ENCODE assay signal across 9 mouse cellular contexts in genomic region chr4:139636373-139636772, GRCm38 (mm10). TPM values are rescaled to one million over a fixed set of nuclear protein-coding genes. Genes with fewer than 3 reads are reported as not detected.
DNase-seq lines count a peak whose midpoint lies in the region; ATAC-seq and TF ChIP-seq lines count a peak whose summit lies in the region.
"Had no signal": no experiment of that assay in that cellular context is flagged by ENCODE, and none has a peak within 500 bp of the region (broad histone marks: within the 10 kb centered on the region; RNA-seq: fewer than 3 reads in every experiment).

No protein-coding gene starts in this region.

- H3K9me3 ChIP-seq in lung, postnatal 0 days (ENCODE audit: low read length), result no peaks in the 10 kb centered on the region
- H3K9me3 ChIP-seq: heart, embryonic 13.5 days; neural tube, embryonic 13.5 days had no signal

- no peaks in the 10 kb centered on the region for H3K27me3 ChIP-seq in lung, postnatal 0 days (replicated peaks; ENCODE audit: insufficient read depth, low read length)
- H3K27me3 ChIP-seq in small intestine, adult 2 months (ENCODE audit: control insufficient read depth, insufficient read depth, low read length), result peaks cover 32% of the 10 kb centered on the region

- peak; percentile 99 for TF ChIP-seq CTCF in lung, postnatal 0 days (IDR thresholded peaks at IDR 0.05)
- TF ChIP-seq CTCF in small intestine, adult 2 months (IDR thresholded peaks at IDR 0.05; ENCODE audit: extremely low read depth, insufficient read length, insufficient replicate concordance, low read depth, low read length), result peak; percentile 99

- H3K4me1 ChIP-seq in lung, postnatal 0 days (ENCODE audit: insufficient read depth, low read depth, low read length), result peaks cover 2% of the 10 kb centered on the region; the same call in 1 of the 2 replicates
- peaks cover 21% of the 10 kb centered on the region for H3K4me1 ChIP-seq in small intestine, adult 2 months (ENCODE audit: control insufficient read depth, insufficient read depth, insufficient read length, low read length)

- 28% methylated on average over 7 of the region's 7 CpGs for WGBS in lung, postnatal 0 days
- 21% methylated on average over 7 of the region's 7 CpGs for WGBS in small intestine, adult 2 months

- 0 out of 2 replicates have a peak, but pooled peaks have one; percentile 16 for ATAC-seq in lung, postnatal 0 days

- H3K4me3 ChIP-seq in lung, postnatal 0 days (ENCODE audit: low read depth, low read length), result no peak overlapping the region
- no peak overlapping the region for H3K4me3 ChIP-seq in small intestine, adult 2 months (ENCODE audit: low read depth, low read length)
- H3K4me3 ChIP-seq: heart, embryonic 13.5 days; neural tube, embryonic 13.5 days had no signal

- H3K27ac ChIP-seq in lung, postnatal 0 days (ENCODE audit: low read length), result no peak overlapping the region
- no peak overlapping the region for H3K27ac ChIP-seq in small intestine, adult 2 months (ENCODE audit: insufficient read depth, low read depth, low read length)
- H3K27ac ChIP-seq: heart, embryonic 13.5 days; neural tube, embryonic 13.5 days had no signal

- no peak for TF ChIP-seq EP300 in lung, postnatal 0 days (IDR thresholded peaks at IDR 0.05)

- peak; percentile 71 for DNase-seq in urinary bladder, postnatal 14 days (ENCODE audit: low spot score)
- no peak for DNase-seq in urinary bladder, postnatal 10 days (ENCODE audit: low spot score)
- peak; percentile 39 for DNase-seq in adrenal gland, adult 8-10 months
- DNase-seq in embryo, embryonic 11.5 days (ENCODE audit: low read depth, low spot score), result peak; percentile 40
- peak; percentile 87 to 88 for DNase-seq in kidney, postnatal 4 days
- peak; percentile 64 for DNase-seq in lung, postnatal 0 days (ENCODE audit: low spot score)

- no peaks in the 10 kb centered on the region; the same call in 1 of the 2 replicates for H3K36me3 ChIP-seq in lung, postnatal 0 days (ENCODE audit: insufficient read depth, low read length)
- peaks cover 30% of the 10 kb centered on the region for H3K36me3 ChIP-seq in small intestine, adult 2 months (ENCODE audit: control insufficient read depth, insufficient read depth, low read length)
- H3K36me3 ChIP-seq: heart, embryonic 13.5 days had no signal

- no peak overlapping the region for H3K9ac ChIP-seq in lung, postnatal 0 days (replicated peaks; ENCODE audit: low read depth)
- H3K9ac ChIP-seq: neural tube, embryonic 13.5 days had no signal

- TF ChIP-seq POLR2A in small intestine, adult 2 months (IDR thresholded peaks at IDR 0.05; ENCODE audit: low read depth, low read length), result no peak

- no peak overlapping the region for H3K4me2 ChIP-seq in lung, postnatal 0 days (replicated peaks; ENCODE audit: low read depth, low read length)
- H3K4me2 ChIP-seq: heart, embryonic 13.5 days; neural tube, embryonic 13.5 days had no signal

RNA-seq across cellular contexts. Expression of gene Aldh4a1, which starts 13.7 kb away (rescaled TPM):
- total RNA-seq in adrenal gland, adult 8-10 months (2022), result 100 to 1,000 TPM in 2 of 4 experiments, 10 to 100 TPM in 2; 62.6 to 149 (median 97.9) TPM
- 13.4 and 19.7 TPM in 2 replicates for polyA plus RNA-seq in lung, postnatal 0 days (2015; fragmentation: Nextera tagmentation; extraction: Ambion mirVana)
- 48.3 and 110 TPM in 2 replicates for polyA plus RNA-seq in small intestine, adult 2 months (2012; rRNA removed)

RNA-seq across cellular contexts. Expression of gene Tas1r2, which starts 17.0 kb away (rescaled TPM):
- total RNA-seq in adrenal gland, adult 8-10 months (2022), result not detected
- polyA plus RNA-seq in lung, postnatal 0 days (2015; fragmentation: Nextera tagmentation; extraction: Ambion mirVana), result not detected in 2 replicates
- polyA plus RNA-seq in small intestine, adult 2 months (2012; rRNA removed), result 0.10 and 0.41 TPM in 2 replicates
- polyA plus RNA-seq: heart, embryonic 13.5 days; neural tube, embryonic 13.5 days had no signal

RNA-seq across cellular contexts. Expression of gene Gm21969, which starts 33.4 kb away (rescaled TPM):
- under 1 TPM in 2 of 4 experiments, not detected in 2; 0.09 to 0.25 TPM for total RNA-seq in adrenal gland, adult 8-10 months (2022)
- polyA plus RNA-seq in lung, postnatal 0 days (2015; fragmentation: Nextera tagmentation; extraction: Ambion mirVana), result not detected in 2 replicates
- not detected in 2 replicates for polyA plus RNA-seq in small intestine, adult 2 months (2012; rRNA removed)
- polyA plus RNA-seq: heart, embryonic 13.5 days; neural tube, embryonic 13.5 days had no signal
